Mouse (Mus musculus) B cell, adult 2 months (primary cell): Measurements from ENCODE around the gene Ccdc32.
A peak's percentile ranks its signal among the peaks of the same experiment; 100 is the strongest.

Experiments used
- DNase-seq, 2 experiments: peaks; one replicate each; pipeline ENCODE4 v3.0.0; 2022

Gene Ccdc32

DNA sequence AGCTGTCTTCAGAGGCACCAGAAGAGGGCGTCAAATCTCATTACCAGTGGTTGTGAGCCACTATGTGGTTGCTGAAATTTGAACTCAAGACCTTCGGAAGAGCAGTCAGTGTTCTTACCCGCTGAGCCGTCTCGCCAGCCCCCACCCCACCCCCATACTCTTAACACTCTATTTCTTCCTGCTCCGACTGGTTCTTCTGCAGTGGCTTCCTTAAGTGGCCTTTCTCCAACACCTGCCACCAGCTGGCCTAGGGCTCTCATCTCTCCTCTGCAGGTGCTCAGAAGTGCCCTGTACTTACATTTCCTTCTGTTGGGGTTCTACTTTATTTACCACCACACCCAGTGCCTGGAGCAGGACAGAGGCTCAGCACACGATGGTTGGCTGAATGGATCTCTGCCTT lies 14.2 kb downstream of the Ccdc32 start:
- peak; percentile 30 to 31 for DNase-seq

DNA sequence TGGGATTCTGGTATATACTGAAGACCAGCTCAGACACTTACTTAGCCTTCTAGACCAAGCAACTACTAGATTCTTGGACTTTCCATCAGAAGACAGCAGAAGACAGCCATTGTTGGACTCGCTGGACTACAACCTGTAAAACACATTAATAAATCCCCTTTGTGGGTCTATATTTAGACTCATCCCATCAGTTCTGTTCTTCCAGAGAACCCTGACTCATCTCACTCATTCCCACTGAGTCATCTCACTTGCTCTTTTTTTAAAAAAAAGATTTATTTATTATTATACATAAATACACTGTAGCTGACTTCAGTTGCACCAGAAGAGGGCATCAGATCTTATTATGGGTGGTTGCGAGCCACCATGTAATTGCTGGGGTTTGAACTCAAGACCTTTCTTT lies 19.8 kb downstream of the Ccdc32 start:
- no peak for DNase-seq

DNA sequence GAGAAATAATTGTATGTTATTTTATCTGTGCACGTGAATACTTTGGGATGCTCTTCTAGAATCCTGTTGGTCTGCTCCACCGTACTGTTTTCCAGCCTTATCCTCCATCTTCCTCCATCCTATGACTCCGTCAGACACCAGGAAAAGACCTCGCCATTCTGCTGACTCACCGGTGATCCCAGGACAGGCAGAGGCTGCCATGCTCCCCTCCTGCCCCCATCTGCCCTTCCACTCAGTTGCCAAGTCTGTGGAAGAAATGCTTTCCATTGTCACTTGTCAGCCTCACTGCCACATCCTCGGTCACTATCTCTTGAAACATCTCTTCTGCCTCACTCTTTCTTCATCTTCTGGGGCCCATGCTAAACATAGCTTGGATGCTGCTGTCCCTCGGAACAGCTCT lies 22.3 kb downstream of the Ccdc32 start:
- DNase-seq, result no peak

GRCm38 (mm10) chr2:118999025-118999639 lies 30.1 kb downstream of the Ccdc32 start:
- DNase-seq, result no peak

- no peak for DNase-seq
Observed at GRCm38 (mm10) chr2:118998115-118998866, 30.9 kb downstream of the Ccdc32 start.

GRCm38 (mm10) chr2:118996798-118997105 lies 32.4 kb downstream of the Ccdc32 start:
- no peak for DNase-seq

DNA sequence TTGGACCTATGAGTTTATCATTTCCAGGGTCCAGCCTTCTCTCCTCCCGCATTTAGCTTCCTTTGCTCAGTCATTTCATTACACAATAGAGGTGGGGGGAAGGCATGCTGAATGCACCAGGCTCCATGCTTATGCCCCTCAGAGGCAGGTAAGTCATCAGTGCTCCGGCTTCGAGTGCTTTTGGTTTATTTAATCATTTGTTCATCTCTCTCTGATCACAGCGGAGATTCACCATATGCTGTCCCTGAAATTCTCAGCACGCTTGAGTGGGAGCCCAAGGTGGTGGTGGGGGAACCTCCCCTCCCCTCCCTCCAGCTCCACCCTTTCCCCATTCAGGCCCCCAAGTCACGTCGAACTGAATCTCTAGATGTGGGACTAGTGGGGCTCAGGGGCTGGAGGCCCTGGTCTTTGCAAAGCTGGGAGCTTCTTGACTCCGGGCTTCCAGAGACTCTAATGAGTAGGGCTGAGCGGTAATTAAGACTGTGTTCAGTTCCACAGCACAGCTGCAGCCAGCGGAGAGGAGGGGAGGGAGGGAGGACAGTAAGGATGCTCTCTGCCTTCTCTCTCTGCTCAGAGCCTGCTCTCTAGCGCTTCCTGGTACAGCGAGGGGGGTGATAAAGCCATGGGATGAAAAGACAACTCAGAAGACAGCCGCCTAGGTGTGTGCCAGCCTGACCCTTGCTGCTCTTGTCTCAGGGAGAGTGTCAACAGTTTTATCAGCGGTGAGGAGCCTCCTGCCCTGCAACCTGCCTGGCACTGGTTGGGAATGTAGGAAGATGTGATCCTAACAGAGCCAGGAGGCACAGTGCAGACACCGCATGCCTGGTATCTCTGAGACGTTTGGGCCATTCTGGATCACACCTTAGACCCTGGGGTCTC lies 33.0 kb downstream of the Ccdc32 start:
- no peak for DNase-seq

DNA sequence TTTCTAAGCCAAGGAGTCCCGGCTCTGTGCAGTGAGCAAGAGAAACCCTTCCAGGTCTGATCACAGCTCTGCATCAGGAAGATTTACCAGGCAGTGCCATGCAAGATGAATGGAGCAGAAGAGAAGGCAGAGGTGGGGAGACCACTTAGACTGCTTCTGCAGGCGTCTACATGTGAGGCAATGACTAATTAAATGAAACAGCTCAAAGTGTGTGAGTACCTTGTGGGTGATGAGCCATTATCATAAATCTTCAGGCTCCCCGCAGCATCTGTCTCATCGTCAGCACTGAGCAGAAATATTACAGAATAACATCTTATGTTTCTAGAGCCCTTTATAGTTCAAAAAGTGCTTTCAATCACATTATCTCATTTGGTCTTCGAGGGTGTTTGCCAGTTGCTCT lies 33.7 kb downstream of the Ccdc32 start:
- DNase-seq, result no peak

DNA sequence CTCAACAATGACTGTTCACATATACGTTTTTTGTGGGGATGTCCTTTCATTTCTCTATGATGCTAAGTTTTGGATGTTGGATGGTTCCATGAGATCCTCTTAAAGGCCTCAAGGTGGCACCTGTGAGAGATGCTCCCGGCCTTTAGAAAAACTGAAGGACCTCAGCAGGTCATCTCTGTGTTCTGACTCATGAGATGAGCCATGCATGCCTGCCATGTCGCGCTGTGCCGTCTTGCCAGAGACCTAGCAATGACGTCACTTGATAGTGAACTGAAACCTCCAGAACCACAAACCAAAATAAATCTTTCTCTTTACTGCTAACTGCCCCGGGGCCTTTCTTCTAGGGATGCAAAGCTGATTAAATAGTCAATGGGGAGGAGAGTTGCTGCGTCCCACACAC lies 45.4 kb downstream of the Ccdc32 start:
- peak; percentile 25 to 31 for DNase-seq

DNA sequence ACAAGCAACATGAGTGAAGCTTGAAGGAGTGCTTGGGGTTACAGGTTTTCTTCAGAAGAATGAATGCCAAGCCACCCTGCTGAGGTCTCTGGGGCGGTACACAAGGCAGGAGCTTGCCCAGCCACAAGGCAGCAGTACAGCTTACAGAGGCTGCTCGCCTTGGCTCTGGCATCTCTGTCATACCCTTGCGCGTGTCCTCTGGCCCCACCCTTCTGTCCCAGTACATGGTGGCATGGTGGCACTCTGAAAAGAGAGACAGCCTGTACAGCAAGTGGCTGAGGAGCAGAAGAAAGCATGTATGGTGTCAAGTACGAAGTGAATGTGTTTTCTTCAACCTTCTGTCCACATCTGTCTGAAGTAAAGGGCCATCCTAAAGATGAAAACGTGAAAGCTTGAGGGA lies 48.4 kb downstream of the Ccdc32 start:
- no peak for DNase-seq

DNA sequence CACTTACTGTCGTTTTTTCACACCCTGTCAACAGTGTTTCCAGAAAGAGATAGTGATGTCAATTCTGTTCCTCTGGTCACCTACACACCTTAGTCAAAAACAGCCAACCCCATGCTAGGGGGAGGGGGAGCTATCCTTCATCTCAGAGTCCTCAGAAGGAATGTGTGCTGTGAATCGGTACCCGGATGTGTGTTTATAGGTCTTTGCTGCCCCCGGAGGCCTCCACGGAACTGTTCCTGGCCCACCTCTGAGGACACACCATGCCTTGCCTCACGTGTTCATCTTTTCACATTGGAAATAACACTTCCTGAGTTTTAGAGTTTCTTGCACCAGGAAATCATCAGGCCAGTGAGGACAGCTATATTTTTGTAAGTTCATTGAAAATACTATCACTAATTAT lies 51.1 kb downstream of the Ccdc32 start:
- DNase-seq, result peak; percentile 25 to 34

- DNase-seq, result no peak
Observed at GRCm38 (mm10) chr2:118976941-118977340, 52.3 kb downstream of the Ccdc32 start.

GRCm38 (mm10) chr2:118976282-118976929 lies 52.8 kb downstream of the Ccdc32 start:
- peak; percentile 93 to 95 for DNase-seq

DNA sequence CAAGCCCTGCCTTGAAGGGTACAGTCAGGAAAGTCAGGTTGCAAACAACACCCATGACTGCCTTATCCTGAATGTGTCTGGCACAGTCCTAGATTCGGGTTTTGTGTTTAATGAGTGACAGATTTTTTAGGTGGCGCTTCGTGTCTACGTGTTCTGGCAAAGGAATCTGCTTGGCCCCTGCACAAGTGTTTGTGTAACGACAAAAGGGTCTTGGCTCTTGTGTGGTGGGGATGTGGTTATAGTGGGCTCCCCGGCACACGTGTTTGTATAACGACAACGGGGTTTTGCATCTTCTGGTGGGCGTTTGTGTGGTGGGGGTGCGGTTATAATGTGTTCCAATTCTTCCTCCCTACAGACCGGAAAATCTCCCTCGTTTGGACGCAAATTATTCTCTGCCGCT lies 53.3 kb downstream of the Ccdc32 start:
- DNase-seq, result no peak

GRCm38 (mm10) chr2:118972687-118973376 lies 56.4 kb downstream of the Ccdc32 start:
- DNase-seq, result peak; percentile 90 to 91

DNA sequence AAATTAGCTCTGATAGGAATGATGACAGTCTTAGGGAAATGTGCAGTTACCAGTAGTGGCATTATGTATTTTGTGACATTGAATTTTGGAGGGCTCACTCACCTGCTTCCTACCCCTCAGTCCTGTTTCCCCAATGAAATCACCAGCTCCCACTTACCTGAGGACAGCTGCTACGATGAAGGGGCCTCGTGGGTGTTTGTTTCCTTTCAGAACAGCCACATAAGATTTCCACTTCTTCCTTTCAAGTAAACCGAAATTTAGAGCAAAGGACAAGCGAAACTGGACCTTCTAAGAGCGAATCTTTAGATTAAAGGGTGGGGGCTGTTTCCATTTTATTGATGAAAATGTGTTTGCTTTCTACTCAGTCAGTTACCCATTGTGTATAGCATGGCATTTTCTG lies 57.1 kb downstream of the Ccdc32 start:
- DNase-seq, result no peak

GRCm38 (mm10) chr2:118969585-118970147 lies 59.5 kb downstream of the Ccdc32 start:
- no peak for DNase-seq
